Mouse (Mus musculus): ENCODE measurements around the gene Ankrd2. TPM values are rescaled to one million over a fixed set of nuclear protein-coding genes. Genes with fewer than 3 reads are reported as not detected.

Ankrd2 gene
- total and polyA plus RNA-seq, 3 experiments = not detected

DNA sequence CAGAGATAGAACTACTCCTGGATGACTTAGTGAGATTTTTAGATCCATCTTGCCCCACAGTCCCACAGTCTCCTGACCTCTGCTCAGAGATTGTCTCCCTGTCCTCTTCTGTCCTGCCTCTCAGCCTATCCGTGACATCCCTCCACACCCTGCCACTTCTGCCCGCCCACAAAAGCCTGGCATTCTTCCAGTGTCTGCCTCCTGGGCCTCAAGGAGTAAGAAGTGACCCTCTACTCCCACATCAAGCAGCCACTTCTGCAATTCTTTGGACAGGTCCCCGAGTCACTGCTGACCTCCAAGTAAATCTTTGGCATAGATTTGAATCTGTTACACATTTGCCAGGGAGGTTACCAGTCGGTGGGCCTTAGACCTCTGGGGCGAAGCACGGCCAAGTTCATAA is 18.5 kb downstream of the Ankrd2 start:
- H3K9ac ChIP-seq (ENCODE audit: control insufficient read depth, low read depth, low read length, poor library complexity, severe bottlenecking) = no peak overlapping the region
- no peaks in the 10 kb centered on the region for H3K4me1 ChIP-seq (ENCODE audit: control insufficient read depth in 1 of 2, insufficient read depth in 2 of 2, low read length in 2 of 2)
- no peaks in the 10 kb centered on the region for H3K9me3 ChIP-seq (replicated peaks; ENCODE audit: insufficient read depth, low read length)
- DNase-seq (ENCODE audit: low read depth, low spot score) = peak; percentile 20
- H3K27me3 ChIP-seq (ENCODE audit: control insufficient read depth in 1 of 2, insufficient read depth in 2 of 2, low read length in 2 of 2) = peaks cover 12 to 24% of the 10 kb centered on the region in 2 experiments
- no peaks in the 10 kb centered on the region for H3K79me2 ChIP-seq (ENCODE audit: control insufficient read depth, insufficient read depth, low read length, poor library complexity)
- no peaks in the 10 kb centered on the region for H3K36me3 ChIP-seq (ENCODE audit: control insufficient read depth in 1 of 2, insufficient read depth in 2 of 2, low read length in 2 of 2)
- no peak overlapping the region for H3K4me3 ChIP-seq (ENCODE audit: control insufficient read depth in 1 of 2, insufficient read depth in 1 of 2, low read depth in 2 of 2, low read length in 2 of 2)
- no peak overlapping the region for H3K27ac ChIP-seq (ENCODE audit: control insufficient read depth, low read depth, low read length)
- no peak for TF ChIP-seq TAL1 (IDR thresholded peaks at IDR 0.05; ENCODE audit: low read length)
- TF ChIP-seq TBP (IDR thresholded peaks at IDR 0.05; ENCODE audit: low read depth, low read length) = no peak
- TF ChIP-seq POLR2AphosphoS2 (IDR thresholded peaks at IDR 0.05; ENCODE audit: low read length) = no peak
- TF ChIP-seq BHLHE40 (IDR thresholded peaks at IDR 0.05; ENCODE audit: borderline replicate concordance, low read depth, low read length) = no peak
- TF ChIP-seq MAFK (IDR thresholded peaks at IDR 0.05; ENCODE audit: borderline replicate concordance, low read depth, low read length) = no peak
- TF ChIP-seq KAT2A (conservative IDR thresholded peaks at IDR 0.05; ENCODE audit: low read depth, low read length) = no peak
- TF ChIP-seq POLR2AphosphoS5 (IDR thresholded peaks at IDR 0.05; ENCODE audit: borderline replicate concordance, low read depth, low read length) = no peak
- TF ChIP-seq ETS1 (IDR thresholded peaks at IDR 0.05; ENCODE audit: low read depth, low read length) = no peak
- no peak for TF ChIP-seq ZMIZ1 (IDR thresholded peaks at IDR 0.05; ENCODE audit: low read depth, low read length)
- TF ChIP-seq USF2 (IDR thresholded peaks at IDR 0.05; ENCODE audit: borderline replicate concordance in 1 of 2, insufficient read depth in 1 of 2, low read depth in 1 of 2, low read length in 2 of 2) = no peak
- no peak for TF ChIP-seq E2F4 (IDR thresholded peaks at IDR 0.05; ENCODE audit: borderline replicate concordance, low read depth, low read length)
- TF ChIP-seq TCF12 (IDR thresholded peaks at IDR 0.05; ENCODE audit: low read depth, low read length) = no peak
- TF ChIP-seq CHD2 (IDR thresholded peaks at IDR 0.05; ENCODE audit: low read length) = no peak
- no peak for TF ChIP-seq SMC3 (IDR thresholded peaks at IDR 0.05; ENCODE audit: low read depth, low read length)
- no peak for TF ChIP-seq GABPA (IDR thresholded peaks at IDR 0.05; ENCODE audit: low read depth, low read length)
- TF ChIP-seq NRF1 (IDR thresholded peaks at IDR 0.05; ENCODE audit: insufficient read depth, low read depth, low read length, poor library complexity, severe bottlenecking) = no peak
- no peak for TF ChIP-seq ZC3H11A (IDR thresholded peaks at IDR 0.05; ENCODE audit: low read depth, low read length)

DNA sequence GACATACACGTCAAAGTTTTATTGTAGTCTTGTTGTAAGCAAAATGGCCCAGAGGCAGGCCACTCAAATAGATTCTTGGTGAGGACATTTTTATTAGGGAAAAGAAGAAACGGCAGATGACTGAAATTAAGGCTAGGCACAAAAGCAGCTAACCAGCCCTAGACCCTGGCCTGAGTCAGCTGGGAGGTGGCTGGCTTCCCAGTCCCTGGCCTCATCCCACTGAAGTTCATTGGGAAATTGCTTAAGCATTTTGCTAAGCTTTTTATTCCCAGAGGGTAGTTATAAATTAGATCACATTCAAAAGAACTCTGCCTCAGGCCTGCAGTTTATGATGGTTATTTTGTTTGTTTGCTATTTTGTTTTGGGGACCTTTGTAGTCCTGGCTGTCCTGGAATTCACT is 20.1 kb downstream of the Ankrd2 start:
- Histone ChIP-seq H3K4me1 (ENCODE audit: control insufficient read depth in 1 of 2, insufficient read depth in 2 of 2, low read length in 2 of 2) (no peaks in the 10 kb centered on the region), H3K9me3 (replicated peaks; ENCODE audit: insufficient read depth, low read length) (no peaks in the 10 kb centered on the region), H3K9ac (ENCODE audit: control insufficient read depth, low read depth, low read length, poor library complexity, severe bottlenecking) (no peak overlapping the region), H3K79me2 (ENCODE audit: control insufficient read depth, insufficient read depth, low read length, poor library complexity) (no peaks in the 10 kb centered on the region), H3K27me3 (ENCODE audit: control insufficient read depth in 1 of 2, insufficient read depth in 2 of 2, low read length in 2 of 2) (peaks cover 17 to 33% of the 10 kb centered on the region in 2 experiments), H3K4me3 (ENCODE audit: control insufficient read depth in 1 of 2, insufficient read depth in 1 of 2, low read depth in 2 of 2, low read length in 2 of 2) (no peak overlapping the region), H3K27ac (ENCODE audit: control insufficient read depth, low read depth, low read length) (no peak overlapping the region), H3K36me3 (ENCODE audit: control insufficient read depth in 1 of 2, insufficient read depth in 2 of 2, low read length in 2 of 2) (no peaks in the 10 kb centered on the region)
- no peak for DNase-seq (ENCODE audit: low read depth, low spot score)
- no peak for TF ChIP-seq E2F4 (IDR thresholded peaks at IDR 0.05; ENCODE audit: borderline replicate concordance, low read depth, low read length)
- TF ChIP-seq MYC (IDR thresholded peaks at IDR 0.05; ENCODE audit: low read depth, low read length) = no peak
- no peak for TF ChIP-seq RCOR1 (IDR thresholded peaks at IDR 0.05; ENCODE audit: low read depth, low read length)
- no peak for TF ChIP-seq TCF12 (IDR thresholded peaks at IDR 0.05; ENCODE audit: low read depth, low read length)
- no peak for TF ChIP-seq TAL1 (IDR thresholded peaks at IDR 0.05; ENCODE audit: low read length)
- TF ChIP-seq MEF2A (IDR thresholded peaks at IDR 0.05; ENCODE audit: extremely low read depth, insufficient replicate concordance, low read depth, low read length, poor library complexity, severe bottlenecking) = no peak
- no peak for TF ChIP-seq POLR2A (IDR thresholded peaks at IDR 0.05; ENCODE audit: control insufficient read depth in 1 of 2, insufficient read depth in 1 of 2, low read depth in 1 of 2, low read length in 2 of 2, poor library complexity in 1 of 2)
- no peak for TF ChIP-seq CHD1 (IDR thresholded peaks at IDR 0.05; ENCODE audit: low read depth, low read length)
- TF ChIP-seq NELFE (IDR thresholded peaks at IDR 0.05; ENCODE audit: low read depth, low read length) = no peak
- TF ChIP-seq UBTF (IDR thresholded peaks at IDR 0.05; ENCODE audit: borderline replicate concordance, insufficient read depth, low read depth, low read length) = no peak
- TF ChIP-seq SMC3 (IDR thresholded peaks at IDR 0.05; ENCODE audit: low read depth, low read length) = no peak
- no peak for TF ChIP-seq JUND (IDR thresholded peaks at IDR 0.05; ENCODE audit: low read depth, low read length)
- no peak for TF ChIP-seq CHD2 (IDR thresholded peaks at IDR 0.05; ENCODE audit: low read length)
- TF ChIP-seq GABPA (IDR thresholded peaks at IDR 0.05; ENCODE audit: low read depth, low read length) = no peak
- no peak for TF ChIP-seq KAT2A (conservative IDR thresholded peaks at IDR 0.05; ENCODE audit: low read depth, low read length)

Data from MEL (cell line).